Mouse (Mus musculus) kidney, adult 2 months (tissue): ENCODE data around the gene 1700013G24Rik. TPM values are rescaled to one million over a fixed set of nuclear protein-coding genes. Genes with fewer than 3 reads are reported as not detected.

Source experiments
- DNase-seq: peaks from one replicate; pipeline ENCODE4 v3.0.0; 2021
- H3K27ac ChIP-seq: fragments of 200-500 bp; 2 replicates; pipeline ENCODE4 v1.5.1; 2012; ENCODE audit warnings: low read depth, low read length, control low read depth, inconsistent platforms; ENCODE audit not compliant: insufficient read depth
- H3K27me3 ChIP-seq: fragments of 200-500 bp; replicated peaks from 2 replicates; pipeline ENCODE4 v1.6.1; 2012; ENCODE audit warnings: mild to moderate bottlenecking, moderate library complexity, low read length, inconsistent platforms; ENCODE audit not compliant: control insufficient read depth, insufficient read depth
- H3K36me3 ChIP-seq: fragments of 200-500 bp; 2 replicates; pipeline ENCODE4 v1.6.1; 2012; ENCODE audit warnings: mild to moderate bottlenecking, moderate library complexity, low read length, inconsistent platforms; ENCODE audit not compliant: control insufficient read depth, insufficient read depth
- H3K4me1 ChIP-seq: fragments of 200-500 bp; 2 replicates; pipeline ENCODE4 v1.6.1; 2011; ENCODE audit warnings: low read length; ENCODE audit not compliant: control insufficient read depth, insufficient read depth
- H3K4me3 ChIP-seq: fragments of 200-500 bp; 2 replicates; pipeline ENCODE4 v1.5.1; 2011; ENCODE audit warnings: mild to moderate bottlenecking, low read depth, low read length, control low read depth; ENCODE audit not compliant: insufficient read depth
- CTCF ChIP-seq: fragments of 200-500 bp; conservative IDR thresholded peaks from 2 replicates; pipeline ENCODE4 v1.5.1; 2011; ENCODE audit warnings: low read depth, mild to moderate bottlenecking, control low read depth, low read length, moderate library complexity, mixed read lengths; ENCODE audit not compliant: insufficient read depth, insufficient read length
- POLR2A ChIP-seq: fragments of 200-500 bp; IDR thresholded peaks from one replicate; pipeline ENCODE4 v1.6.1; 2011; ENCODE audit warnings: low read depth, low read length, control low read depth
- WGBS: fragments of 180-500 bp; shearing (Covaris S2); methylation state at CpG from one replicate; pipeline ENCODE4 v1.1.7; 2018; 5-methylcytosine and 5-hydroxymethylcytosine counted together
- polyA plus RNA-seq: library from polyadenylated mRNA; depleted of rRNA; stranded (reverse); fragments of >200 nt; gene quantifications from 2 replicates; pipeline ENCODE4 v1.2.3, GENCODE M21; 2012

1700013G24Rik gene
- polyA plus RNA-seq, 1 experiment: 0.22 TPM

- no peak for DNase-seq
- Histone ChIP-seq H3K4me3 (no peak overlapping the region), H3K27me3 (no peaks in the 10 kb centered on the region), H3K27ac (no peak overlapping the region), H3K4me1 (no peaks in the 10 kb centered on the region), H3K36me3 (no peaks in the 10 kb centered on the region)
- no peak for TF ChIP-seq POLR2A
- TF ChIP-seq CTCF: no peak
- 59% methylated on average over 9 of the region's 9 CpGs for WGBS
Observed at GRCm38 (mm10) chr4:137458310-137458709, 5.2 kb downstream of the 1700013G24Rik start.

- TF ChIP-seq CTCF (no peak), POLR2A (no peak)
- no peaks in the 10 kb centered on the region for H3K27me3 ChIP-seq
- DNase-seq: no peak
- whole genome bisulfite sequencing: 54% methylated on average over 5 of the region's 5 CpGs
- H3K27ac ChIP-seq: no peak overlapping the region
- no peak overlapping the region for H3K4me3 ChIP-seq
- no peaks in the 10 kb centered on the region for H3K36me3 ChIP-seq
- no peaks in the 10 kb centered on the region for H3K4me1 ChIP-seq
Observed at GRCm38 (mm10) chr4:137458861-137459260, 5.8 kb downstream of the 1700013G24Rik start.

- 77% methylated on average over 14 of the region's 14 CpGs for WGBS
- H3K4me1 ChIP-seq: no peaks in the 10 kb centered on the region
- H3K27me3 ChIP-seq: no peaks in the 10 kb centered on the region
- H3K4me3 ChIP-seq: no peak overlapping the region
- DNase-seq: no peak
- H3K36me3 ChIP-seq: no peaks in the 10 kb centered on the region
- TF ChIP-seq POLR2A (no peak), CTCF (no peak)
- no peak overlapping the region for H3K27ac ChIP-seq
Observed at GRCm38 (mm10) chr4:137460676-137461075, 7.6 kb downstream of the 1700013G24Rik start.

DNA sequence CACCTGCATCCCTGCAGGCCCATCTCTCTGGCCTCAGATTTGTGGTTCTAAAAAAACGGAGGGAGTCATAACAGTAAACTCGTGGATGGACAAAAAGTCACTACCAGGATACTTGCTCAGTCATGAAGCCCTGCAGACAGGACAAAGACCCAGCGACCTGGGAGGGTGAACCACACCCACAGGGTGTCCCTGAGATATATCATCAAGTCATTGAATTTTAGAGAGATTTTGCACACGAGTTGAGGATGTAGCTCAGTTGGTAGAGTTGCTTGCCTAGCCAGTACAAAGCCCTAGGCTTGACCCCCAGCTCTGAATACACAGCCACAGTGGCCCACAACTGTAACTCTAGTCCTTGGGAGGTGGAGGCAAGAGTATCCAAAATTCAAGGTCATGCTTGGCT is 8.1 kb downstream of the 1700013G24Rik start:
- H3K27ac ChIP-seq: no peak overlapping the region
- H3K4me1 ChIP-seq: no peaks in the 10 kb centered on the region
- H3K36me3 ChIP-seq: no peaks in the 10 kb centered on the region
- no peak for TF ChIP-seq POLR2A
- no peak for TF ChIP-seq CTCF
- no peak for DNase-seq
- H3K4me3 ChIP-seq: no peak overlapping the region
- H3K27me3 ChIP-seq: no peaks in the 10 kb centered on the region
- 66% methylated on average over 4 of the region's 4 CpGs for WGBS

- Histone ChIP-seq H3K27me3 (no peaks in the 10 kb centered on the region), H3K4me1 (no peaks in the 10 kb centered on the region), H3K4me3 (no peak overlapping the region), H3K36me3 (no peaks in the 10 kb centered on the region), H3K27ac (no peak overlapping the region)
- no peak for DNase-seq
- no peak for TF ChIP-seq POLR2A
- 77% methylated on average over 16 of the region's 16 CpGs for WGBS
Observed at GRCm38 (mm10) chr4:137461981-137462690, 9.1 kb downstream of the 1700013G24Rik start.

DNA sequence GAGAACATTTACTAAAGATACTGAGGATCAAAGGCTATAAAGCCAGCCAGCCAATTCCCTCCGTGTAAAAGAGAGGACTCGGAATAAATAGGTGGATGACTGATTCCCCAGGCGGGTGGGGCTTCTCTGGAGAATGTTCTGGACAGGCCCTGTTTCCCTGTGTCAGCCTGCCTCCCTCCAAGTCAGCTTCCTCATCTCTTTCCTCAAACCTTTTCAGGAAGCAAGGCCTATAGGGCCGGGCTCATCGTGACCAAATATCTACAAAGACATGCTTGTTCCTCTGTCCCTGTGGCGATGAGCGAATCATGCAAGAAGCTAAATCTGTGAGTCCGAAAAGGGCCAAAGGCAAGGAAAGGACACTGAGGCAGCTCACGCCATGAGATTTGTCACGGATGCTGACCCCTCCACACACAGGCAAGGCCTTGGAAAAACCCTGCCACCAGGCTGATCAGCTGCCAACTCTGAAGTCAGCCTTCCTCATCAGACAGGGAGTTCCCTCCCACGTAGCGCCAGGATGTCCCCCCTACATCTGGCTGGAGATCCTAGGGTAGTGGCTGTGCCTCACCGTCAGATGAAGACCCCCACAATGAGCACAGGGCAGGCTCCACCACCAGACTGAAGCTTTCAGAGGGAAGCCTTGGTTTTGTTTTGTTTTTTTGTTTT is 12.2 kb downstream of the 1700013G24Rik start:
- peak; percentile 68 for DNase-seq
- Histone ChIP-seq H3K36me3 (no peaks in the 10 kb centered on the region), H3K4me3 (no peak overlapping the region), H3K4me1 (no peaks in the 10 kb centered on the region), H3K27me3 (no peaks in the 10 kb centered on the region), H3K27ac (peak overlapping the region; percentile 36)
- WGBS: 60% methylated on average over 13 of the region's 13 CpGs
- TF ChIP-seq POLR2A: no peak
- no peak for TF ChIP-seq CTCF

- no peaks in the 10 kb centered on the region for H3K4me1 ChIP-seq
- no peak overlapping the region for H3K4me3 ChIP-seq
- DNase-seq: no peak
- H3K27ac ChIP-seq: no peak overlapping the region
- no peak for TF ChIP-seq POLR2A
- TF ChIP-seq CTCF: no peak
- H3K27me3 ChIP-seq: no peaks in the 10 kb centered on the region
- 78% methylated on average over 4 of the region's 4 CpGs for WGBS
- H3K36me3 ChIP-seq: no peaks in the 10 kb centered on the region
Observed at GRCm38 (mm10) chr4:137466991-137467390, 13.9 kb downstream of the 1700013G24Rik start.
